Mouse (Mus musculus): ENCODE measurements around the gene Sbno2.

The Sbno2 gene

GRCm38 (mm10) chr10:80041409-80042060 is 63.8 kb downstream of the Sbno2 start:
- CTCF ChIA-PET, result interaction anchor here (0.5 to 0.7 kb wide), 3 partner anchors 11 to 57 kb away, joined by 3 to 4 read pairs (median 3); no protein-coding TSS in a partner anchor

- CTCF ChIA-PET, result no interaction called here
These were observed 65.8 kb downstream of the Sbno2 start, which contains the start of gene Polr2e for GRCm38 (mm10) chr10:80039559-80039979. TSS of gene Polr2e (minus strand) at chr10:80039795.

- CTCF ChIA-PET, result no interaction called here
These were observed 68.5 kb downstream of the Sbno2 start for GRCm38 (mm10) chr10:80036832-80037231.

GRCm38 (mm10) chr10:80035686-80036085 is 69.7 kb downstream of the Sbno2 start:
- CTCF ChIA-PET, result no interaction called here

- CTCF ChIA-PET, result interaction anchor here (0.7 to 1.3 kb wide), 2 partner anchors 17 to 47 kb away, joined by 4 read pairs; partner anchors contain the start of gene Cnn2
These were observed 70.2 kb downstream of the Sbno2 start for GRCm38 (mm10) chr10:80035148-80035547.

- CTCF ChIA-PET, result interaction anchor here (1.3 kb wide), 1 partner anchor 46 kb away, joined by 4 read pairs; the partner anchor contains the start of gene Cnn2
These were observed 71.6 kb downstream of the Sbno2 start for GRCm38 (mm10) chr10:80033511-80034391.

GRCm38 (mm10) chr10:80032799-80033480 is 72.4 kb downstream of the Sbno2 start:
- CTCF ChIA-PET, result interaction anchor here (0.6 kb wide), 1 partner anchor 46 kb away, joined by 4 read pairs; no protein-coding TSS in a partner anchor

- CTCF ChIA-PET, result no interaction called here
These were observed 74.6 kb downstream of the Sbno2 start for GRCm38 (mm10) chr10:80030736-80031135.

GRCm38 (mm10) chr10:80030191-80030590 is 75.2 kb downstream of the Sbno2 start:
- CTCF ChIA-PET, result no interaction called here

- CTCF ChIA-PET, result interaction anchor here (1.0 kb wide), 1 partner anchor 11 kb away, joined by 5 read pairs; no protein-coding TSS in a partner anchor
These were observed 76.9 kb downstream of the Sbno2 start for GRCm38 (mm10) chr10:80028521-80028846.

- CTCF ChIA-PET, result interaction anchor here (0.5 to 1.0 kb wide), 2 partner anchors 10 to 23 kb away, joined by 3 to 5 read pairs; no protein-coding TSS in a partner anchor
These were observed 77.5 kb downstream of the Sbno2 start for GRCm38 (mm10) chr10:80027681-80028520.

GRCm38 (mm10) chr10:80025889-80026288 is 79.5 kb downstream of the Sbno2 start:
- CTCF ChIA-PET, result interaction anchor here (1.0 kb wide), 1 partner anchor 9 kb away, joined by 3 read pairs; the partner anchor contains the start of gene Arhgap45

- CTCF ChIA-PET, result interaction anchor here (0.7 to 1.0 kb wide), 2 partner anchors 8 to 102 kb away, joined by 3 to 4 read pairs; partner anchors contain the start of gene Arhgap45
These were observed 79.9 kb downstream of the Sbno2 start for GRCm38 (mm10) chr10:80025463-80025862.

GRCm38 (mm10) chr10:80025044-80025347 is 80.4 kb downstream of the Sbno2 start:
- CTCF ChIA-PET, result interaction anchor here (0.7 kb wide), 1 partner anchor 101 kb away, joined by 4 read pairs; no protein-coding TSS in a partner anchor

GRCm38 (mm10) chr10:80024229-80025043 is 80.9 kb downstream of the Sbno2 start:
- CTCF ChIA-PET, result interaction anchor here (0.7 kb wide), 1 partner anchor 100 kb away, joined by 4 read pairs; no protein-coding TSS in a partner anchor

- CTCF ChIA-PET, result no interaction called here
These were observed 81.6 kb downstream of the Sbno2 start for GRCm38 (mm10) chr10:80023758-80024157.

GRCm38 (mm10) chr10:80022806-80023205 is 82.6 kb downstream of the Sbno2 start:
- CTCF ChIA-PET, result no interaction called here

- CTCF ChIA-PET, result no interaction called here
These were observed 83.2 kb downstream of the Sbno2 start for GRCm38 (mm10) chr10:80022164-80022563.

- CTCF ChIA-PET, result interaction anchor here (0.7 to 1.0 kb wide), 2 partner anchors 25 to 479 kb away, joined by 3 to 4 read pairs; partner anchors contain the start of gene Abca7
These were observed 84.1 kb downstream of the Sbno2 start for GRCm38 (mm10) chr10:80021320-80021641.
